Mouse (Mus musculus) layer of hippocampus, postnatal 14 days (tissue): ENCODE measurements at regions not wholly inside any gene's neighbourhood (a gene's known extent, or its start where the extent isn't known, plus 50 kb on each side); places are given as distances from the start of the nearest gene placed in this dataset.

Source experiments
- DNase-seq, 2 experiments: peaks; one replicate each; pipeline ENCODE4 v3.0.0; 2021 to 2022; ENCODE audit warnings: low spot score in 2 of 2, mixed read lengths in 1 of 2

DNA sequence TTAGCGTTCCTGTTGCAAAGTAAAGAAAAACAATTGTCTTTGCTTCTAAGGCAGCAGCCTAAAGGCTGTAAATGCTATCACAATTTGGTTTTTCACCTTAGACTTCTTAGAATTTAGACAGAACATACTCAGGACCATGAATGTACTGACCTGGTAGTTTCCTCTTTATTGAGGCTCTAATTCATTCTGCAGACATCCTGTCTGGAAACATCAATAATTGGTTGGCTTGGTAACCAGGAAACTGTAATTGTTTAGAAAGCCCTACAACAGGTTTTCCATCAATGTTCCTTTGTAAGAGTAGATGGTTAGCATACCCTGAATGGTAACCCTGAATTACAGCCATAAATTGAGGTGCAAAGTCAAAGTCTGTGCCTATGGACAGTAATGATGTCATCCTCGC lies 67.4 kb upstream of the Prr30 start:
- no peak for DNase-seq
